Mouse (Mus musculus) forebrain, embryonic 10.5 days (tissue): ENCODE results near the gene Bcl6b. TPM values are rescaled to one million over a fixed set of nuclear protein-coding genes. Genes with fewer than 3 reads are reported as not detected.

Source experiments
- DNase-seq: peaks from one replicate; pipeline ENCODE4 v3.0.0-alpha.2; 2017; ENCODE audit warnings: low spot score; ENCODE audit errors: extremely low spot score
- H3K27ac ChIP-seq: fragments of 300-500 bp; sonication (generic); 2 replicates; pipeline ENCODE4 v1.5.1; 2016; ENCODE audit warnings: mild to moderate bottlenecking
- H3K27me3 ChIP-seq: fragments of 300-500 bp; sonication (generic); 2 replicates; pipeline ENCODE4 v1.6.1; 2016; ENCODE audit warnings: mild to moderate bottlenecking; ENCODE audit not compliant: poor library complexity, severe bottlenecking
- H3K36me3 ChIP-seq: fragments of 300-500 bp; sonication (generic); replicated peaks from 2 replicates; pipeline ENCODE4 v1.6.1; 2016; ENCODE audit warnings: mild to moderate bottlenecking, moderate library complexity
- H3K4me1 ChIP-seq: fragments of 300-500 bp; sonication (generic); 2 replicates; pipeline ENCODE4 v1.6.1; 2016
- H3K4me3 ChIP-seq: fragments of 300-500 bp; sonication (generic); 2 replicates; pipeline ENCODE4 v1.5.1; 2016; ENCODE audit warnings: mild to moderate bottlenecking, moderate library complexity
- H3K9me3 ChIP-seq: fragments of 300-500 bp; sonication (generic); 2 replicates; pipeline ENCODE4 v1.6.1; 2016; ENCODE audit warnings: mild to moderate bottlenecking, moderate library complexity
- WGBS: fragments of 180-500 bp; shearing (Covaris S2); methylation state at CpG from one replicate; pipeline ENCODE4 v1.1.7; 2016; 5-methylcytosine and 5-hydroxymethylcytosine counted together
- polyA plus RNA-seq: library from polyadenylated mRNA; unstranded; fragments of >200 nt; fragmentation: Nextera tagmentation; extraction: Ambion mirVana; gene quantifications from 2 replicates; pipeline ENCODE4 v1.2.1, GENCODE M21; 2016

Gene Bcl6b
- polyA plus RNA-seq, 1 experiment from 2014 or later = 4.5 TPM

DNA sequence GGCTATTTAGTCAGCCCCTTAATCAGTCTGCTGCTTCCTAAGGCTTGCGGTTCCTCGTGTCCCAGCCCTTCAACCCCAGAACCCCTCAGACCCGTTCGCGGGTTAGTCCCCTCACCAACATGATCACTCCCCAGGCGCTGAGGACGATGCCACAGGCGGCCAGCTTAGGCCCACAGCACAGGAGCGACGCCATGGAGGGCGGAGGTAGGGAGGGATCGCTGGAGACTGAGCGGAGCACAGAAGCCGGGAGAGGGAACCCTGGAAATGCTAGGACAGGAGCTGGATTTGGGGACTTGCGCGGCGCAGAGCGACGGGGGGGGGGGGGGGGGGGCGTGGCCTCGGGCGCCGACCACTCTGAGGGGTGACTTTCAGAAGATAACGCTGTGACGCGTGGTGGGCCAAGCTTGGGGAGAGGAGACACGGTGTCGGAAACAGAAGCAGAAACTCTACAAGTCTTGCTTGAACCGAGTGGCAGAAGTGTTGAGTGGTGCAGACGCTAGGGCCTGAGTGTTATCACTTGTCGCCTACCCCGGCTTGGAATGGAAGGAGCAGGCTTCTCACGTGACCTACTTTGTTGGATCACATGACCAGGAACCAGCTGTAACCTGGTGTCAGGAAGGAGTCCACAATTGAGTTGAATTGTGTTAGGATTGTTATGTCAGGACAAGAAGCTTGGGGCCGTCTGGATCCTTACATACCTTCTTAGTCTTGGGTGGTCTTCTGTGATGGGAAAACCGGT, 10.1 kb upstream of the Bcl6b start, which contains the start of the genes Gm21988 and Rnasek:
TSS of gene Gm21988 (minus strand) at position 290 of the 739 bp plus-strand sequence.
TSS of gene Rnasek (minus strand) at position 302 of the 739 bp plus-strand sequence.
- Histone ChIP-seq H3K9me3 (no peaks in the 10 kb centered on the region), H3K27ac (peak within 1 kb of the TSS; percentile 94), H3K4me3 (peak within 1 kb of the TSS; percentile 94), H3K4me1 (peaks cover 46% of the 10 kb centered on the region), H3K27me3 (0 out of 2 replicates have a peak, but pooled peaks cover 2% of the 10 kb centered on the region), H3K36me3 (peaks cover 15% of the 10 kb centered on the region)
- WGBS = 0% methylated on average over 32 of the region's 35 CpGs
- DNase-seq = peak; percentile 84

DNA sequence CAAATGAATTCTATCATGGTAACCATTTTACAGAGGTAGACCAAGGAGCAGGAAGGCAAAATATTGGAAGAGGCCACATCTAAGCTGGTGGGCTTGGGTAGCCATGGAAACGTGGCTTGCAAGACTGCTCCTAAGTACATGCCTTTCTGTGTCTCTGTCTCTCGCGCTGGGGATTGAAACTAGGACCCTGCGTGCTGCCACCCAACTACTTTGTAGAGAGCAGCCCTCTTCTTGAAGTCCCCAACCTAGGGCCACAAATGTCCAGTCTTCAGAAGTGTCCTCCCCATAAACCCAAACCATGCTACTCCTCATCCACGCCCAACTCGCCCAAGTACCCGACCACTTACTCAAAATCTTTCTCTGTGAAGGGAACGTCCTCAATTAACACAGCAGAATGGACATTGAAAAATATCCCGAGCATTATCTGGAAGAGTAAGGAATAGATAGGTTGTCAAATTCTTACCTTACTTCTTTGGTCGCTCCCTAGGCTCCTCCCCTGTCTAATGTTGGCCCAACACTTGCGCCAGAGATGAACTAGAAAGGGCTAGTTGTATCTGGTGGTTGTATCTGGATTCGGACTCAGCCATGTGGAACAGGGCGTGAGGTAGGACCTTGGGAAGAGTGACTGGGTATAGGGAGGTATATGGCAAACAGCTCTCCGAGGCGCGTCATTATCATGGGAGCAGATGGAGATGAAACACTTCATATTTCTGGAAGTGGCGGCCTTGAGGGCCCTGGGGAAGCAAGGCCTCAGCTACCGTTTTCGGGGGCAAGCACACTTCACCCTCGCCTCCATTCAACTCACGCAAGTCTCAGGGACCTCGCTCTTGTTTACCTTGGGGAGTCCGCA, 9.2 kb upstream of the Bcl6b start:
- H3K36me3 ChIP-seq = peaks cover 24% of the 10 kb centered on the region
- no peaks in the 10 kb centered on the region for H3K27me3 ChIP-seq
- DNase-seq = no peak
- peak overlapping the region; percentile 94 for H3K27ac ChIP-seq
- WGBS = 16% methylated on average over 23 of the region's 23 CpGs
- peaks cover 54% of the 10 kb centered on the region for H3K4me1 ChIP-seq
- H3K4me3 ChIP-seq = peak overlapping the region; percentile 94
- H3K9me3 ChIP-seq = no peaks in the 10 kb centered on the region

DNA sequence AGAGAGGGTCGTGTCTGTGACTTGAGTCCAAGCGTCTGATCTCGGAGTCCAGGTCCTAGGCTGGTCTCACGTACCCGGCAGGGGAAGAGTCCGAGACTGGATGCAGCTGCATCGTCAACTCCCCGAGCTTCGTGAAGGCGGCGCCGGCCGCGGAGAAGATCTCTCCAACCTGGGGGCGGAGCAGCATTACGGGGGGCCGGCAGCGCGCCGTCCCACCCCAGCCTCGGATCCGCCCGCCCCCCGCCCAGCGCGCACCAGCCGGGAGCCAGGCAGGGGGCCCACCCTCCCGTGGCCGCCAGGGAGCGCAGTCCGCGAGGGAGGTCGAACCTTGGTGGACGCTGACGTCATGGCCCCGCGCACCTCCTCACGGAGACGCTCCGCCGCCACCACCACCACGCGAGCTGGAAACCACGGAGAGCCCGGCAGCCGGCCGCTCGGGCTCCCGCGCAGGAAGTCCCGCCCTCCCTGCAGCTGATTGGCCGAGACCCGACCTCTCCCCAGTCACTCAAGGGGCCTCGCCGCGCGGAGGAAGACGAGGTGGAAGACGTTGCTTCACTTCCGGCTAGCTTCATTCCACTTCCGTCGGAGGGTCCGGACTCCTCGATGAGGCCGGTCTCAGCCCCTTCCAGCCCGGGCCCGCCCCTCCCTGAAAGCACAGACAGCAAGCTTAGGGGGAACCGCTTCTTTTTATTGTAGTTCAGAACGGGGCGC, 8.0 kb upstream of the Bcl6b start, which contains the start of gene 0610010K14Rik:
TSS of gene 0610010K14Rik (minus strand) at position 458 of the 711 bp plus-strand sequence.
- peak; percentile 97 for DNase-seq
- under 1% methylated on average over 70 of the region's 70 CpGs for WGBS
- Histone ChIP-seq H3K4me3 (peak within 1 kb of the TSS; percentile 94), H3K27me3 (no peaks in the 10 kb centered on the region), H3K4me1 (peaks cover 66% of the 10 kb centered on the region), H3K9me3 (no peaks in the 10 kb centered on the region), H3K27ac (peak within 1 kb of the TSS; percentile 94), H3K36me3 (peaks cover 25% of the 10 kb centered on the region)

DNA sequence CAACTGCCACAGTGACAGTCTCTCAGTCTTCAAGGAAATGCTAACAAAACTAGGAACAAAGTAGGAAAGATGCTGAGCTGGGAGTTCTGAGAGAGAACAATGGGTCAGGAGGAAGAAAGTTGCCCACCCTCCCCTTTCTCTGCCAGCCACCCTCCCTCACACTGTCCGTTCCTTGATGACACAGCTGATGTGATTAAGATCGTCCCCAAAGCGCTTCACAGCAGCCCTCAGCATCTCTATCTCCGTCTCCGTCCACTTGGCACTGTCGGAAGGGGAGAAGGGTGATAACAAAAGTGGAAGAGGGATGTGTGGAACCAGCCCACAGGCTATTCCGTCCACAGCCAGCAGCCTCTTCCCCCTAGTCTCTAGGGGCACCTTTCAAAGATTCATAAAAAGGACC, 7.1 kb upstream of the Bcl6b start:
- H3K27me3 ChIP-seq = peaks cover 5% of the 10 kb centered on the region
- 62% methylated on average over 7 of the region's 7 CpGs for WGBS
- no peak for DNase-seq

DNA sequence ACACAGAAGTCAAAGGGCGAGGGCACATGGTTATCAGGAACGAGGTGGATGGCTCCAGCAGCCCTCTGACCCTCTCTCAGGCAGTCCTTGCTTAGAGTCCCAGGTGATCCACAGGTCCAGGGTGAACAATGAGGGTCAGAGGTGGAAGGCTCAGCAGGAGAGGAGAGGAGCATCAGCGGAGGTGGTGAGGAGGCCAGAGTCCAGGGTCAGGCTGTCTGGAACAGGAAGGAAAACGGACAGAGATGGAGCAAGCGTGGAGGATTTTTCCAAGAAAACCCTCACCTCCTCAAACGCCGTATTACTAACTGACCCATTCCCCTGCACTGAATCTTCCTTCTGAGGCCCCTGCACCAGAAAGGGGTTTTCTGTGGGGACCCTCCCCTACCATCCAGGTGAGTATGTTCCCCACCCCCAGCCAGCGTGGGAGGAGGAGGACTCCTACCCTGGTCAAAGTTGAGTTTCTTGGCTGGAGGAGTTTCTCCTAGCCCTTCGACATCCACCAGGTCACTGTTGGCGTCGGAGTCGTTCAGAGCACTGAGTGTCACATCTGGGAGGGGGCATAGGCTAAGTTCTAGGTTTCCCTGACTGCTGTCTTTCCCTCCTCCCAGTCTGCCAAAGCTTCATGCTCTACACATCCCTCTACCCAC, 5.8 kb upstream of the Bcl6b start:
- H3K4me3 ChIP-seq = peak overlapping the region; percentile 7; the same call in 1 of the 2 replicates
- peaks cover 72% of the 10 kb centered on the region for H3K4me1 ChIP-seq
- no peak for DNase-seq
- whole genome bisulfite sequencing = 93% methylated on average over 12 of the region's 12 CpGs
- no peaks in the 10 kb centered on the region for H3K9me3 ChIP-seq
- no peak overlapping the region for H3K27ac ChIP-seq
- H3K27me3 ChIP-seq = peaks cover 18% of the 10 kb centered on the region
- peaks cover 25% of the 10 kb centered on the region for H3K36me3 ChIP-seq

More for the DNA sequence above, 7.1 kb upstream of the Bcl6b start:
- Histone ChIP-seq H3K4me1 (peaks cover 73% of the 10 kb centered on the region), H3K27ac (peak overlapping the region; percentile 94), H3K4me3 (peak overlapping the region; percentile 94), H3K36me3 (peaks cover 25% of the 10 kb centered on the region), H3K9me3 (no peaks in the 10 kb centered on the region)

DNA sequence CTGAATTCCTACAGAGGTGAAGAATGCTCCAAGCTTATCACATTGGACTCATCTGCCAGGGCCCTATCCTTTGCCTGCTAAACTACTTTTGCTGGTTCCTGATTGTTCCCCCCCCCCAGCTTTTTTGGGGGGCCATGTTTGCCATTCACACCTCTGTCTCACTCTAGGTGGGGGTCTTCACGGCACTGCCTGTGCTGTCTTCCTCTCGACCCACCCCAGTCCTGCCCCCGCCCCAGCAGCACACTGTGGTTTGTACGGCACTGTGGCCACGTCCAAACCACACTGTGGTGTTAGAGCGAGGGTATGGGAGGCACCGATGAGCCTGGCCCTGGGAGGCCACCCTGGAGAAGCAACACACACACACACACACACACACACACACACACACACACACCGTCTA, 4.9 kb upstream of the Bcl6b start:
- peaks cover 27% of the 10 kb centered on the region for H3K27me3 ChIP-seq
- H3K4me3 ChIP-seq = no peak overlapping the region; the same call in 1 of the 2 replicates
- no peak overlapping the region for H3K27ac ChIP-seq
- DNase-seq = no peak
- peaks cover 25% of the 10 kb centered on the region for H3K36me3 ChIP-seq
- no peaks in the 10 kb centered on the region for H3K9me3 ChIP-seq
- 89% methylated on average over 8 of the region's 8 CpGs for WGBS
- H3K4me1 ChIP-seq = peaks cover 76% of the 10 kb centered on the region

DNA sequence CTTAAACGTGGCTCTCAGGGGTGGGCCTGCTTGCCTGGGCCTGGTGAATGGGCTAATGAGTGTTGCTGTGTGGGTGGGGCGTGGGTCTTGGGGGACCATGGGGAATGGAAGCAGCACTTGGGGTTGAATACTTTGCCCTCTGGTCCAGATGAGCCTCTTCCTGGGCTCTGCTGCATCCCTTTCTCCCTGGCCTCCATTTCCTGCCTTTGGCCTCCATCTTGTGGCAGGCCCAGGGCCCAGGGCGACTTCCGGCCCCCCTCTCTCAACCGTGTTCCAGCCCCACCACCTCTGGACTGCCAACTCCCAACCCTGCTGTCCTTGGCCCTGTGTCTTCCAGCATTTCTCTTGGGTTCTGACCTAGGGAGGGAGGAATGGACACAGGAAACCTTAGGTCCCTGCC, 4.4 kb upstream of the Bcl6b start:
- H3K4me3 ChIP-seq = no peak overlapping the region
- DNase-seq = no peak
- peak overlapping the region; percentile 58 for H3K27ac ChIP-seq
- H3K36me3 ChIP-seq = peaks cover 25% of the 10 kb centered on the region
- peaks cover 76% of the 10 kb centered on the region for H3K4me1 ChIP-seq
- H3K9me3 ChIP-seq = no peaks in the 10 kb centered on the region
- WGBS = 61% methylated on average over 5 of the region's 5 CpGs
- peaks cover 31% of the 10 kb centered on the region for H3K27me3 ChIP-seq

DNA sequence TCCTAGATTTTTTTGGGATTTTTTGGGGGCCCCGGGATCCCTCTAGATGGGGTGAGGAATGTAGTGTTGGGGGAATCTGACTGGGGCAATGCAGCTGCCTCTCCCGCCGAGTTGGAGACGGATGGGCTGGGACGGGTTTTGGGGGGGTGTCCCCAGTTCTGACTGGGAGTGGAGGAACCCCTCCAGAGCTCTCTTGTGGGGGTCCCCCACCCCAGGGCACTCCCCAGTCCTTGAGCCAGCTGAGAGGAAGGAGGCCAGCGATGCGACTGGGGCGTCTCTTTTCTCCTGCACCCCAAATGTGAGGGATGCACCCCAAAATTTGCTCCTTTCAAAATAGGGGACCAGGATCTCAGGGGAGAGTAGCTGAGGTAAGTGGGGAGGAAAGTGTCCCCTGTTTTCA, 3.4 kb upstream of the Bcl6b start:
- Histone ChIP-seq H3K4me3 (peak overlapping the region; percentile 50), H3K27me3 (peaks cover 42% of the 10 kb centered on the region), H3K36me3 (peaks cover 25% of the 10 kb centered on the region), H3K9me3 (no peaks in the 10 kb centered on the region), H3K4me1 (peaks cover 73% of the 10 kb centered on the region), H3K27ac (peak overlapping the region; percentile 87)
- no peak for DNase-seq
- 47% methylated on average over 8 of the region's 8 CpGs for WGBS

DNA sequence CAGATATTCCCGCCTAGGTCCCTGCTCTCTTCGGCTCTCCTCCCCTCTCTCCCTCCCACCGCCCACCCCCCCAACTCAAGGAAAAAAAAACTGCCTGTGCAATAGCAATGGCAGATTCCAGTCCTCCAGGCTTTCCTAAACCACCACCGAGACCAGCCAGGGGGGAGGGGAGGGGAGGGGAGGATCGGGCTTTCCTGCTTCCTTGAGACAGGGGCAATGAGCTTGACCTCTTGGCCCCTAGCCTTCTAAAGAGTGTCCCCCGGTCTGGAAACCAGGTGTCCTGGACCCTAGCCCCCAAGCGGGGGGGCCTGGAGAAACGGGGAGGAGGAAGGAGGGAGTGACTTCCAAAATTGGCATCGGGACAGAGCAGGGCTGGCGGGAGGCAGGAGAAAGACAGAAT, 2.9 kb upstream of the Bcl6b start:
- Histone ChIP-seq H3K27me3 (peaks cover 46% of the 10 kb centered on the region), H3K9me3 (no peaks in the 10 kb centered on the region), H3K27ac (peak overlapping the region; percentile 87), H3K4me3 (peak overlapping the region; percentile 50), H3K4me1 (peaks cover 75% of the 10 kb centered on the region), H3K36me3 (peaks cover 25% of the 10 kb centered on the region)
- 8% methylated on average over 9 of the region's 10 CpGs for WGBS
- no peak for DNase-seq

DNA sequence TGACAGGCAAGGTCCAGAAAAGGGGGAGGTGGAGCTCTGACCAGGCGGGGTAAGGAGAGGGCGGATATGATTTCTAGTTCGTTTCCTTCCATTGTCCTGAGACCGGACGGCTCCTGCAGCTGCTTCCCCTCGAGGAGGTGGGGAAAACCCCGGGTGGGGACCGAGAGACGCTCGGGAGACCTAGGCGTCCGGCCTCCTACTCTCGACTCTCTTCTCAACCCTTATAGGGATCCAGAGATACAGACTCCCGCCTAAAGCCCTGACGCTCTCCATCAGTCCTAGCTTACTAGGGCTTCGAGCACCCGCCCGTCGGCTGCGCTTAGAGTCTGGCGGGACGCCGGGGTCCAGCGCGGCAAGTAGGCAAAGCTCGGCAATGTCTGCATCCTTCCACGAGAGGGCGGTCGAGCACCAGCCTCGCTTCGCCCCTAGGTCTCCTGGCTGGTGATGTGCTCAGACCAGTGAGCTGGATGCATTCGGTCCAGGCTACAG, 685 bp upstream of the Bcl6b start:
- Histone ChIP-seq H3K36me3 (peaks cover 15% of the 10 kb centered on the region), H3K27ac (peak overlapping the region; percentile 74), H3K9me3 (no peaks in the 10 kb centered on the region), H3K4me1 (peaks cover 76% of the 10 kb centered on the region), H3K4me3 (peak overlapping the region; percentile 39), H3K27me3 (peaks cover 69% of the 10 kb centered on the region)
- peak; percentile 86 for DNase-seq
- WGBS = 2% methylated on average over 32 of the region's 32 CpGs

DNA sequence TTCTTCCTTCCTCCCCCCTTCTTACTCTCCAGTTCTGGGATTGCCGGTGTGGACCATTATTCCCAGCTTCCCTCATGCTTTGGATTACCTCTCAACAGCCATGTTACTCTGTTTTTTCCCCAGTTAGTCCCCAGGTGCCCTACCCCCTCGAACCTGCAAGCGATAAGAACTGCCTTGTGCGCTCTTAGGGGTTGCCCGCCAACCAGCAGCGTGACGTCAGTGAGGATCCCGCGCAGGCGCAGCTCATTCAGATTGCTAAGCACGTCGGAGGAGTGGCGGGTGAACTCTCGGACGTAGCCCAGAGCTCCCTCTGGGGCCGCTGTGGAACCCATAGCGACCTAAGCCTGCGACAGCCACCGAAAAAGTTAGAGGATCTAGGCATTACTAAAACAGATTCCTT, 770 bp downstream of the Bcl6b start:
- H3K4me1 ChIP-seq = peaks cover 67% of the 10 kb centered on the region
- peak overlapping the region; percentile 39 for H3K4me3 ChIP-seq
- peaks cover 83% of the 10 kb centered on the region for H3K27me3 ChIP-seq
- peak; percentile 81 for DNase-seq
- no peaks in the 10 kb centered on the region for H3K9me3 ChIP-seq
- peak overlapping the region; percentile 74 for H3K27ac ChIP-seq
- under 1% methylated on average over 19 of the region's 19 CpGs for WGBS
- peaks cover under 1% of the 10 kb centered on the region; the same call in 1 of the 2 replicates for H3K36me3 ChIP-seq
